Mouse (Mus musculus) spleen, embryonic (tissue): ENCODE measurements at regions not wholly inside any gene's neighbourhood (a gene's known extent, or its start where the extent isn't known, plus 50 kb on each side); places are given as distances from the start of the nearest gene placed in this dataset.

Source experiments
- CTCF ChIA-PET: fragments of 350-600 bp; sonication (Branson Sonifier 250); formaldehyde crosslinking; loops from one replicate; lab custom pipeline; 2022; lab: Charles Lee

DNA sequence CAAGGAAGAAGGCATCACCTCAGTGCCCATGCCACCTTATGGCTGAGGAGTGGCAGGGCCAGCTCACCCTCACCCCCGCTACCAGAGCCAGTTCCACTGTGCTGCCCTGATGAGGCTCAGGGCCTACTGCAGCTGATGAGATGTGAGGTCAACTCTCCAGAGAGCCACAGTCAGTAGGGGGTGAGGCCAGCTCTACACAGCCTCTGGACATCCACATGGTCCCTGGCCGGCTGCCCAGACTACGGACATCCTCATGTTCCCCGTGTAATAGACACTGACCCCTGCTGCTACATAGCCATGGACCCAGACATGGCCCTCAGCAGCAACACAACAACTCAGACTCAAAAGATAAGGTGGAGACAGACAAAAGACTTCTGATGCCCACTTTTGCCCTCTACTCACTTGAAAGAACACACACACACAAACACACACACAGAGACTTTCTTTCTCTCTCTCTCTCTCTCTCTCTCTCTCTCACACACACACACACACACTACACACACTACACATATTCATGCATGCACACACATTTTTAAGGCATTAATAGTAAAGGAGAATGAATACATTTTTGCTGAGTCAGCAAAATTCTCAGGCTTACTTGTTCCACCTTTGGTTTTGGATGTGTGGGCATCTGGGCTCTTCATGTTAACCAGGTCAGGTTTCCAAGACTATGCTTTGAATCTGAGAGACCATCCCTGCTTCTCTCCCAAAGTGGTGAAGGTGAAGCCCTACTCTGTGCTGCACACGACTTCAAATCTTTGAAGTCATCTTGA is 604.4 kb upstream of the Nrp1 start:
- CTCF ChIA-PET, result no interaction called here

DNA sequence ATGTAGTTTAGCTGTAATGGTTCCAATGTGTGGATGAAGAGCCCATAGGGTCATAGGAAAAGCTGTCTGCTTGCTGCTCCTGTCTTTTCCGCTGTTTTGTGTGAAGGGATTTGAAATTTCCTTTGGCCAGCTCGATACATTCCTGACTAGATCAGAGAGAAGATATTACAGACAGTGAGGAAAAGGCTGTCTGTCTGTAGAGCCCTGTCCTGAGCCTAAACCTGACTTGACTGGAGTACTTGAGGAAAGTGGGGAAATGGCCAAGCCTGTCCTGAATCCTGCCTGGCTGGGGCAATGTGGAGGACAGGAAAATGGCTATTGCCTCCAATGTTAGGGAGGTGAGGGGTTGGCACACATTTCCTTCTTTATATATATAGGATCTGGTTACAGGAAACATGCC is 601.0 kb upstream of the Nrp1 start:
- CTCF ChIA-PET, result no interaction called here

DNA sequence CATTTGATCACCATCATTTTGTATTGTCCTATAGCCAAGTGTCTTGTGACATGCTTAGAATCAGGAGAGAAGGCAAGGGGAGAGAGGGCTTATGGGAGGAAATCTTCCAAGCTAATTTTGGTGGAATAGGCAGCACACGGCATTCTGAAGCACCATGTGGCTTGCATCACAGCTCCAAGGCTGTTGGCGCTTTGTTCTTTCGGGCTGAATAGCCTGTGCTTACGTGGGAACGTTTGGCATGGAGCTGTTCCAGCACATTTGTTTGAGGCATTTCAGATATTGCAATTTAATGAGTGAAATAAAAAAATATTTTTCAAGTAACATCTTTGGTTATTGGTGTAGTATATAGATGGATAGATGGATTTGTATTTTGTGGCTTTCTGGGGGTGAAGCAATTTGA is 598.5 kb upstream of the Nrp1 start:
- CTCF ChIA-PET, result no interaction called here

DNA sequence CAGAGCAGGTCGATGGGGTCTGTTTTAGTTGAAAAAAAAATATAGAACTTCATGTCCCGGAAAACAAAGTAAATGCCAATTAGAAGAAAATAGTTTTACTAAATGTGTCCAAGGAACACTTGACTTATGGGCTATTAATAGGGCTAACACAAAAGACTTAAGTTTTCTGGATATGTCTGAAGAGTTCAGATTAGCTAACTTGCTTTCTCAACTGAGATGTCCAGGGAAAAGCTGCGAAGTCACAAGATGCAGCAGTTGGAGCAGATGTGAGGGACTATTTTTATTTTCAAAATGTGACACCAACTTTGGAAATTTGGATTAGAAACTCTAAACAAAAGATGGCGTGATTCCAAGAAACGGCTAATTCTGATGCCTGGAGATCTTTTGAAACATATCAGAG is 593.2 kb upstream of the Nrp1 start:
- CTCF ChIA-PET, result no interaction called here

DNA sequence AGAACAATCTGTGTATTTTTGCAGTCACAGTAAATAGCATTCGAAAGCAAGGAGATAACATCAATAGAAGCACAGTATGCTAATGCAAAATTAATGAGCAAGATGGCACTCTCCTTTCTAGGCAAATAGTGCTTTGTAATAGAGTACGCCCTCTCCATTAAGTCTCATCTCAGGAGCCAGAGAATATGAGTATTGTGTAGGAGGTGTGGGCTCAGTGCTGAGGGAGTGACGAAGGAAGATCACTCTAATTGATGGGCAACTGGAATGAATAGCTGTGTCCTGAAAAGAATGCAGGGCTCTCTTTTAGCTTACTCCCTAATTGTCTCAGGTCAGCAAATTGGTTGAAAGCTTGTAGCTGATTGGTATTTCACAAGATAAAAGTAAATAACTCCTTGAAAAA is 590.1 kb upstream of the Nrp1 start:
- CTCF ChIA-PET, result no interaction called here

DNA sequence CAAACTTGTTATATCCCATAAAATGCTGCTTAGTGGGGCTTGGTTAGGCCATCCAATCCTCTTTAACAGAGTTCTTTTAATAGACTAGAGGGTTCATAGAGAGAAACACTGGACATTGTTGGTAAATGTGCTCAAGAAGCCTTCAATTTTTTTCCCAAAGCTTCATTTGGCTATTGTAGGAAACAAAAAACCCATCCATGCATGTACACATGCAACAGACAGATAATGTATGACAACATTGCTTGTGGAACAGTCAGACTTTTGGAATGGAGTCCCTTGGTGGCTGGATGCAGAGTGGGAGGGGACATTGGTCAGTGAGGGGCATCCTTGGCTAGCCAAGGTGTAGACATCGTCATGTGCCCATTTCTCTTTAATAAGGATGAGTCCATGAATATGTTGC is 588.8 kb upstream of the Nrp1 start:
- CTCF ChIA-PET, result no interaction called here

DNA sequence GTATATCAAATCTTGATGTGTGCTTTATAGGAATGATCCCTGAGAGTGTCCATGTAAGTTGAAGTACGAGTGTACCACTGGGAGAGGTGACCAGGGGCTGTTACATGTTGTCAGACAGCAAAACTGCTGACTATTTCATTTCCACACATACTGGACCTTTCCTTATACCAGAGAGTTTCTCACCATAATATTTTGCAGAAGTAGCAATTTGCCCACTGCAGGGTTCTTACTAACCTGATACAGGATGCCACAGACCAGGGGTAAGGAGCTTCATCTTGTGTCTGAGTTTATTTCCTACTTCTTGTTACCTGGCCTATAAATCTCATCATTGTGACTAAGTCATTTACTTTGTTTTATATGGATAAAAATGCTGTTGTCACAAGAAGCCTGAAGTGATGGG is 586.6 kb upstream of the Nrp1 start:
- CTCF ChIA-PET, result no interaction called here

DNA sequence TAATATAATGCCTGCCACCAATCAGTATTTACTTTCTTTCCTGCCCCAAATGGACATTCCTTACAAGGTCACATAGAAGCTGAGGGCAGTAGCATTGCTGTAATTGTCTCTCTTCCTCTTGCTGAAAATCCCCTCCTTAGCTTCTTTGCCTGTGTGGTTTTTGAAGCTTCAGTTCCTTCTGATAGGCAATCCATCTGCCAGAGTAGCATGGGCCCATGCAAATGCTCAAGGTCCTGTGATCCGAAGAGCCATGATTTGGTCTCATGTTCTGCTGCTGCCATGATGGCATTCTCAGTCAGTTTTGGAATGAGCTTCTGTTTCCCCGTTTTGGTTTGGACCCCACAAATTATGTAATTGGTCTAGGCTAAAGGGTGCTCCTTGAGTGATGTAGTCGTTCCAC is 586.0 kb upstream of the Nrp1 start:
- CTCF ChIA-PET, result no interaction called here

DNA sequence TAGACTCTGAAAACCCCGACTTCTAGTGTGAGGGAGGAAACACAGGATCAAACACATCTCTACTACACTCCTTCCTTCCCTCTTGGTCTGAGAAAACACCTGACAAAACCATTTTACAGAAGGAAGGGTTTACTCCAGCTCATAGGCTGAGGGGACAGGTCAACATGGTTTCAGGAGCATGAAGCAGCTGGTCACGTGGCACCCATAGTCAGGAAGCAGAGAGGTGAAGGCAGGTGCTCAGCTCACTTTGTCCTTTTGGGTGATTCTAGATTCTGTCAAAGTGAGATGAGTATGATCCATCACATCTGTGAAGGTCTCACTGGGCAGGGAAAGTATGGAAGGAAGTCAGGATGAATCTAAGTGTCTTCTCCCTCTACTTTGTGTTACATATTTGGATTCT is 585.5 kb upstream of the Nrp1 start:
- CTCF ChIA-PET, result no interaction called here

DNA sequence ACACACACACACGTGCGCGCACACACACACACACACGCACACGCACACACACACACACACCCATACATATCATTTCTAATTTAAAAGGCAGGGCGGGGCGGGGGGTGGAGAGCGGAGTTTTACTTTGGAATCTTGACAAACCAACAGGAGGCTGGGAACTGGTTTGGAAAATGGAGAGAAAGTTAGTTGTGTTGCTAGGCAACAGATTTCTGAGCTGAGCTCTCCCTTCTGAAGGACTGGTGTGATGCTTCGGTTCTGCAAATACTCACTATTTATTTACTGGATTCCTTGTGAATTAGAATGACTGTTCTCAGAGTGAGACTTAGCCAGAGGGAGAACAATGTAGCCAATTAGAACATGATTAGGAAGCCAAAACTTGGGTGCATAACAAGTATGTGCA is 583.8 kb upstream of the Nrp1 start:
- CTCF ChIA-PET, result no interaction called here

DNA sequence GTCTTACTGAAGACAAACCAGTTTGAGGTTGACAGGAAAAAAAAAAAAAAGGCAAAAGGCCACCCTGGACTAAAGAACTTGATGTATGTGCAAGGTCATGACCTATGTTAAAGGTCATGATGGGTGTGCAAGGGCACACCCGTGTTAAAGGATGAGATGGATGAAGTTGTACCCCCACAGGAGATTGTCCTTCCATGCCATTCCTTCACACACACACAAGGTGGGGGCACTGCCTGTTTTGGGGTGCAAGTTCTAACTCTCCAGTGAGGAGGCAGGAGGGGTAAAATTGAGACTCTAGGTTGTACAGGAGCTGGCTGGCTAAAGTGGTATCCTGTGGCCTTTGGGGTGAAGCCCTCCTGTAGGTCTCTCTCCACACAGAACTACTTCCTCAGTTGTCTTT is 583.2 kb upstream of the Nrp1 start:
- CTCF ChIA-PET, result no interaction called here

DNA sequence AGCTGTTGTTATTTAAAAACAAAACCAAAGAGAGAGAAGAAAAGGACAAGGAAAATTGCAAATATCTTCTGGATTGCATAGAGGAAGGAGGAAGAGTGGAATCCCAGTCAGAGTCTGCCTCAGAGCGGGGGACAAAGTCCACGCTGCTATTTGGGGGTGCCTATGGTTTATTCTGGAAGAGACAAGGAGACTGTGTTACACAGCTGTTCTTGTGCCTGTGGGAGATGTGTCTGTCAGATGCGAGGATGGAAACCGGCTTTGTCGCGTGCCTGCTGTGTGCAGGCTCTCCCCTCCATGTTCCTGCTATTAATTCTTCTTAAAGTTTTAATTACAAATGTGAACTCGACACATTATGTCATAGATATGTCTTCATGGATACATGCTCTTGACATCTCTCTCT is 582.7 kb upstream of the Nrp1 start:
- CTCF ChIA-PET, result no interaction called here

DNA sequence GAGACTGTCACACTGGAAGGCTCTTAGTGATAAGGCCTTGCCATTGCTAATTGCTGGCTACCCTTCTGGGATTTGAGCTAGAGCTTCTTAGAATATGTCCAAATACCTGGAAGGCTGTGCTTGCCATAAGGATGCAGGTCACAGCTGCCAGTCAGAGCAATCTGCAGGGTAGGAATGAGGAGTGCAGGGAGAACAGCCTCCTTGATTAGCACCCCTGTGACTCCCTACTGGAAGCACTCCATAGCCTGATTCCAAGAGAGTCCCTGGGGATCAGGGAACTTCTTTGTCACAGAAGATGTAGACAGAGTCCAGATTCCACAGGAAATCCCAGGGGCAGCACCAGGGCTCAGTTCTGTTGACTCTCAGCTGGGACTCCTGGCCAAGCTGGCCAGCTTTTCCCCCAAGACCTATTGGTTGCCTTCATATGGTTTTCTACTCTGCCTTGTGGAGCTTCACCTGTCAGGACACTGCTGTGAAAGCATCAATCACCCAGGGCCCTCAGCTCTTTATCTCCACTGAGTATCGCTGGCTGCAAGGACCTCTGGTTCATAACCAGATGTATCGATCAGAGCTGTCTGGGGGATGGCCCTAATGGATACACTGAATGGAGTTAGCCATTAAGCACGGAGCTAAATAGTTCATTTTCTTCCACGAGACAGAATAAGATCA is 579.9 kb upstream of the Nrp1 start:
- CTCF ChIA-PET, result no interaction called here

DNA sequence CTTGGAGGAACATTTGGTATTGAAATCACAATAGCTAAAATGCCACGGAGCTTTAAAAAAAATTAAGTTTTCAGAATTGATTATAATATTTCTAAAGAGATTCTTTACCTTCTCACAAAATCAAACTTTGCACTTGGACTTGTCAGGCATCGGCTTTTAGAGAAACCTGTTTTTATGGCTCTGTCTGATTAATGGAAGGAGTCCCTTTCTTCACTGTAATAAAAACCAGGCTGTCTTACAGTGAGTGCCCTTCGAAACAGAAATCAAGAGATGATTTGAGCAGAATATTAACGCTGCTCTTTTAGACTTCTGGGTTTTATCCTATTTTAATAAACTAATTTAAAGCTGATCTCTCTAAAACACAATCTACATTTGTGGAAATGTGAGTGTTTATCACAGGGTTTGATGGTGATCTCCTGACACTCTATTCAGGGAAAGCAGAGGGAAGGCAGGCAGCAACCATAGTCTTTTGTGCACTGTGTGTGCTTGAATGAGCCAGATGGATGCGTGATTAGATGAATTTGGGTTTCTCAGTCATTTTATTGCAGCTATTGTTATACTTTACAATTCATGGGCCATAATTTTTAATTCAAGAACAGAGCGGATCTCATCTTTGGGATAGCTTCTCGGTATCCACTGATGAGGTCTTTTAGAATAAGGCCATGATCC is 579.2 kb upstream of the Nrp1 start:
- CTCF ChIA-PET, result no interaction called here

DNA sequence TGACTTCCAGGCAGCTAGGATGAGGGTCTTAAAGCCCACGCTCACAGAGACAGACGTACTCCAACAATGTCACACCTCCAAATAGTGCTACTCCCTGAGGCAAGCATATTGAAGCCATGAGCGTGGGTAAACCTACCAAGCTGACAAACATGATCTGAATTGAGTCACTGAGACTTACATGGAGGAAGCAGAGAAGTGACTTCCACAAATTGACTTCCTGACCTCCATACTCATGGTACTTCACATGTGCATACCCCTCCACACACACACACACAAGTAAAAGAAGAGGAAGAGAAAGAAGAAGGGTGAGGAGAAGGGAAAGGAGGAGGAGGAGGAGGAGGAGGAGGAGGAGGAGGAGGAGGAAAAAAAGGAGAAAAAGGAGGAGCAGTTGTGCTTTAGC is 577.8 kb upstream of the Nrp1 start:
- CTCF ChIA-PET, result no interaction called here

DNA sequence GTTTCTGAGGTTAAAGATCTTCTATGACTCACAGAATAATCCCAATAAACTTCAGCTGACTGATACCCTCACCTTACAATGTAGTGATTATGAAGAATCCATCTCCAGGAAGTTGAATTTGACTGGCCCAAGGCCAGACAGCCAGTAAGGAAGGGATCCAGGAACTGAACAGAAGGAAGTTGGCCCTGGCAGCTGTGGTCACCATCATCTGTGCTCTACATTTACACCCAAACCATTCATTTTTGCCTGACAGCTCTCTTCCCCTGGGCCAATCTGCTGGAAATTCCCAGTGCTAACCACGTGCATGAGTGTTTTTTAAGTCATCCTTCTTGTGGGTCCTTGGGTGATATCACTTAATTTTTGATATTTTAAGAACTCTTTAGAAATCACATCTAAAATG is 577.4 kb upstream of the Nrp1 start:
- CTCF ChIA-PET, result no interaction called here

DNA sequence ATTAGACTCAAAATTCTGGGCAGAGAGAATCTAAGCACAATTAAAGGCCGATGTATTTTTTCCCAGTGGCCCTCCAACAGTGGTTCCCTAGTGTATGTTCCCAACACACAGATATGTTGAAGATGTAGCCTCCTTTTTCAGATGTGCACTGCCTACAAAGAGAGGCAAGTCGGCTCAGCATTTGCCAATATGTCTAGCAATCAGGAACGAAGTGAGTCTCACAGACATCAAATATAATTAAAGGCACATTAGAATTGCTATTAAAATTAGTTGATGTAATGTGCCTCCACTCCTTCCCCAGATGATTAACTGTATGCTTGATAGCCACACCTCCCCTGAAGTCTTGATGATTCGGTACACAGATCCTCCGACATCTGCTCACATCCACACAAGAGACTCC is 565.8 kb upstream of the Nrp1 start:
- CTCF ChIA-PET, result no interaction called here

DNA sequence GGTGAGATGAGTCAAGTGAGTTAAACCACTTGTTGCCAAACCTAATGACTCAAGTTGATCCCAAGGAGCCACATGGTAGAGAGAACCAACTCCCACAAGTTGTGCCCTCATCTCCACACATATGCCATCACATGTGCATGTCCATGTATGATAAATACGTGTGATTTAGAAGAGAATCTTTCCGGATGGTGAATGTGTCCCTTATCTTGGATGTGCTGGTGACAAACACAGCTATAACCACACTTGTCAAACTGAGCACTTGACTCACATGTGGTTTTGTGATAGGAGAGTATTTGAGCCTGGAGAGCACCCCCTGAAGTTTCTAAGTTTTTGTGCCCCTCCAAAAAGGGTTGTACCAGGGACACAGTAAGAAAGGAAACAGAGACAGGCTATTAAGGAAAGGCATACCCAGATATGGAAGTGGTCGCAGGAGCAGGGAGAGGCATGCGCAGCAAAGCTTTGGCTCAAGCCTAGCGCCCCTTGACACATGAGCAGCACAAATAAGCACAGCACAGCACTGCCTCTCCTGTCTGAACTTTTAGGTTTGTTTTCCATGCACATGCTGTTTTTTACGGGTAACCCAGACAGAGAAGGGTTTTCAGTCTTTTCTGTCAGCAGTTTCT is 558.4 kb upstream of the Nrp1 start:
- CTCF ChIA-PET, result no interaction called here

DNA sequence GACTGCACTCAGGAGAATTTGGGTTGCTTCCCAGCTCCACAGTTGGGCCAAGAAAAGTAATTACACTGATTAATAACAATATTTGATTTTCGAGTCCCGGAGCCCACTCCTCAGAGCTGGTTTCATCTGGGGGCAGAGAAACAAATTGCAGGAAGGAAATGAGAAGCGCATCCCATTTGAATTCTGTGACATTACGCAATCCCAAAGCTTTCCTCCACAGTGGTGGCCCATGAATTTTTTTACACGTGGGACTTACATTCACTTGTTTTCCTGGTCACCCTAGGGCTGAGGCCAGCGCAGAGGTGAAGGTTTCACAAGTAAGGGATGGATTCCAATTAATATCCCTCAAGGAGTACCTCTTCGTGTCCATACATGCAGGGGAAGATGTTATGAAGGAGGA is 556.3 kb upstream of the Nrp1 start:
- CTCF ChIA-PET, result no interaction called here

DNA sequence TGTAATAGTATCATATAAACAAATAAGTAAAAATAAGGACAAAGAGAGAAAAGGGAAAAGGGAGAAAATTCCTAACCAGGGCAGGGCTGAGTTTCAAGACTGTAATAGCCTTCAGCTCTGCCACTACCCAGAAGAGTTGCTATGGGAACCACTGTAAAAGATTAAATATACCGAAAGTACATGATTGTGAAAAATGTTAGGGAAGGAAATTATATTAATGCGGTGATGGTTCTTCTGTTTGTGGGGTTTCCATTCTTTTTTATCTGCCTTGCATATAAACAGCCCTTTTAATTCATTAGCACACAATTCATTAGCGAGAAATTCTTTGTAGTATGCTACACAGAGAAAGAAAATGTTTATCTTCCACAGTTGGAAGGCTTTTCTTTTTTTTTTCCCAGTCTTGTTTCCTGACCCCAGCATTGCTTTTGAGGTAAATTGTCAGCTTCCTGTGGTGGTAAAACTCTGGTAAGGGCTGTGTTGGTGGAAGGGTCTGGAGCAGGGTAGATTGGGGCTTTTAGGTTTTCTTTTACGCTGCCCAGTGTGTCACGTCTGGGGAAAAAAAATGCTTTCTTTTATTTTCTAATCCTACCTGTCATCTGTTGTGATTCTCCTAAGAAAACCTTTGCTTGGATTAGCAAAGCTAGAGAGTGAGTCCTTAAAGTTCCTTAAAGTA is 555.6 kb upstream of the Nrp1 start:
- CTCF ChIA-PET, result no interaction called here

DNA sequence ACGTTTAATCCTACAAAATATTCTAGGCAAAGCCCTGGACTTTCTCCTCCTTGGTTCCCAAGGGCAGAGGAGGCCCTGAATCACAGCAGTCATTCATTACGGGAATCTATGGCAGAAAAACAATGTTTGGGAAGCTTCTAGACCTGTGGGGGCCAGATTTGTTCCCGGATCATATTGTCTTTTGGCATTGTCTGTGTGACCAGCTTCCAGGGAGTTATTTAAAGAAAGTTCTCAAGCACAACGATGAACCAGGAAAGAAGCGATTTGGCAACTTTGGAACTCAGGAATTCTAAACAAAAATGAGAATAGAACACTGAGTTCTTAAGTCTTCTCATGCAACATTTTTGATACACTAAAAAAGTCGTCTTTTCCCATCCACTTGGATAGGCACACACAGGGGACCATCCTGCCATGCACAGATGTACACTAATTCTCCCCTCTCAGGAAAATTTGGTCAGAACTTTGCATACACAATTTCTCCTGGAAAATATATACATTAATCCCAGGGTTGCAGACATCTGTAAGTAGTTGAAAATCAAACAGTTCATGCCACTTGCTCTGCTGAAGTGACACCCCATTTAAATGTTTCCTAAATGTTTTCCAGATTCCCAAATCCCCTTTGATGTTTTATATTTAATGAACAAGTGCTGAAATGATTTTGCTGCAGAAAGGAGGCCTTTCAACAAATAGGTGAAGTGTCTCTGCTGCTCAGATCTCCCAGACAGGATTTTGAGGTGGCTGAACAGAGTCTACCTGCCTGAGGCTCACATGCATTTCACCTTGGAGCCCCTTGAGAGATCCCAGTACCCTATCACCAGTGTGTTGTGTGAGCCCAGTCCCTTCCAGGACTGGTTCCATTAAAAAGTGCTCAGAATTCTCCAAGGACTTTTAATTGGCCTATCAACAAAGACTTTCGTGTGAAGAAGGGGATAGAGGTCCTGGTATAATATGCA is 548.9 kb upstream of the Nrp1 start:
- CTCF ChIA-PET, result interaction anchor here (0.6 kb wide), 1 partner anchor 41 kb away, joined by 5 read pairs; no protein-coding TSS in a partner anchor
